Mouse (Mus musculus) adrenal gland (tissue): ENCODE data around the gene Spag17.
"Not testable (repeated sequence)": the region's sequence is repeated elsewhere in the genome, so short reads cannot be mapped to it uniquely, and the experiment has no call there.

Experiments
- intact Hi-C: fragments of 180-260 bp; cut with DNase I; formaldehyde crosslinking; loops from one replicate; pipeline ENCODE4 v1.15.1; 2025
- long read RNA-seq, 2 experiments: library from polyadenylated mRNA; unstranded; transcript quantifications; one replicate each; pipeline ENCODE4 v2.0.0; 2020; ENCODE audit warnings: borderline replicate concordance in 1 of 2; ENCODE audit not compliant: insufficient replicate concordance in 1 of 2

Gene Spag17
- long read RNA-seq, experiment 1 = 0 reads
- long read RNA-seq, experiment 2 = 0 reads

DNA sequence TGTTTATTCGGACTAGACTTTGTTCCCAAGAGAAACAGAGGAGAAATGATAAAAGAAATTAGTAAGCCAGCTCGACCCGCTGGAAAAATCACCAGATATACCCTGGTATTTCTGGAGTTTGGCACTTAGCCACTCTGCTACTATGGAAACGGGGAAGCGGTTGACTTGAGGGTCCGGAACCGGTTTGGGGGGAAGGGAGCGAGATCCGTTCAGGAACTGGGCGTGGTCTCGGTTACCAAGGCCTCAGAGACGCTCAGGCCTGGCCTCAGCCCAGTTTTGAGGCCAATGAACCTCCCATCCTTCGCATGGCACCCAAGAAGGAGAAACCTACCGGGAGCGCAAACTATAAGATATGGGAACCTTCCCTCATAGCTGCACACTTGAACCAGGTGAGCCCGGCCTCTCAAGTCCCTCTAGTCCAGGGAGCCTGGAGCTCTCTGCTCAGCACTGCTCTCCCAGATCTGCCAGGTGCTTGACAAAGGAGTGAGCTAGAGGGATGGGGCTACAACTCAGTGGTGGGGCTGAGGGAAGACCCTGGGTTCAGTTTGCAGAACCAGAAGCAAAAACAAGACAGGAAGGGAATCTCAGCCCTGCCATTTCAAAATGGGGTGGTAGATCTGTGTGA lies at the start of gene Spag17:
Spag17 (plus strand) TSS at position 220 of the 625 bp plus-strand sequence.
- intact Hi-C loops = no loop called here

DNA sequence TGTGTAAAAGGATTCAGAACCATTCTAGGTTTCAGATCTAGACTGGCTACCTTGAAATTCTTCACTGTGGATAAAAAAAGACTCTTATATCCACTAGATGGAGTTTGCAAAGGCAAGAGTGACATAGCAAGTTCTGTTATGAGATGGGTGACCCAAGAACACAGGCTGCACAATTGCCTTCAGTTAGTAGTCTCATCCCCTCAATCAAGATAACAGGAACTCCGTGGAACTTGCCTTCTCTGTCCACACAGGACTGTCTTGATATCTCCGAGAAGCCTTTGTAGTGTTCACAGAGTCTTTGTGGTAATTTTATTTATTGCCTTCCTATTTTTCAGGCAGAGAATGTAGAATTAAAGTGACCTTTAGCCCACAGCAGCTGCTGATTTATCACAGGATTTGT lies 42.9 kb upstream of the Spag17 start:
- intact Hi-C loops = no loop called here

DNA sequence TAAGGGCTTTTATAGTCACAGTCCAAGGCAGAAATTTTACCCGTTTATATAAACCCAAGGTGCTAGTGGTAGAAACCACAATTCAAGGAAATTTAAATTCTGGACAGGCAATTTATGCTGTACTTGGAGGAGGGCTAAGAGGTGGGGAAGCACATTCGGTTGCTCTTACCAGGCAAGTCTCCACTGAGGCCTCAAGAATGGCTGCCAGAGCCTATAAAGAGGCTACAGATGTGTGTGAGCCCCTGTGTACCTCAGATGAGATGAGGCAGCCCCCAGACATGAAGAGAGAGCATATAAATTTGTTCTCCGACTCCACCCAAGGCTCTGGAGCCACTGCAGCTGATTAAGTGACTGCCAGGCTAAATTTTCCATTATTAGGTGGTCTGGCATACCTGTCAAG lies 42.4 kb upstream of the Spag17 start:
- intact Hi-C loops = no loop called here

DNA sequence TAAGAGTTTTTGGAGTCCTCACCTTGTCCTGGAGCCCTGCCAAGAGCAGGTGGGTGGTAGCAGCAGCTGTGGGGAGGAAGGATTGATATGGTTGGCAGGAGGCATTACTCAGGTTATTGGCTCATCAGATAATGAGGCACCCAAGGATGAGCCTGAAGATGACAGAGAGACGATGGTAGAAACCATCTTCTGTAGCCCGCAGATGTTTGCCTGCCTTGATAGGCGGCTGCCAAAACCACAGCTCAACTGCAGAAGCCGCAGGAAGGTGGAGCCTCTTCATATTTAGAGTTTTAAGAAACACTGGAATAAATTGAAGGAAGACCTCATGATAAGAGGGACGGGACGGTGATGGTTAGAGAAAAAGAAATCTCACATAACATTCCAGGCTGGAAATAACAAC lies 42.0 kb upstream of the Spag17 start:
- intact Hi-C loops = no loop called here

DNA sequence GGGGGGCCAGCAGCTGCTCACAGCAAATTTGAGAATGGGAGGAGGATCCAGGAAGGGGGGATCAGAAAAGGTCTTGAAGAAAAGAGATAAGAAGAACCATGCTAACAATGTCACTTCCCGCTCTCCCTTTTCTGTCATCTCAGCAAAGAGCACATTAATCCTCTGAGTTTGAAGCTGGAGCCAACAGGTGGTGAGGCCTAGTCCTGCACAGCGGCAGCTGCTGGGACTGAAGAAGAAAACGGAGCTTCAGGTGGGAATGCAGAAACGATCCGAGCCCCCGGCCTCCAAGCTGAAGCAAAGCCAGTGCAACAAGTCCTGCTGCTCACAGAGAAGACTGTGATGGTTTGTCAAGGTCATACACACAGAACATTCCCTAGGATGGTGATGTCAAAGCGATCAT lies 34.3 kb upstream of the Spag17 start:
- intact Hi-C loops = no loop called here

DNA sequence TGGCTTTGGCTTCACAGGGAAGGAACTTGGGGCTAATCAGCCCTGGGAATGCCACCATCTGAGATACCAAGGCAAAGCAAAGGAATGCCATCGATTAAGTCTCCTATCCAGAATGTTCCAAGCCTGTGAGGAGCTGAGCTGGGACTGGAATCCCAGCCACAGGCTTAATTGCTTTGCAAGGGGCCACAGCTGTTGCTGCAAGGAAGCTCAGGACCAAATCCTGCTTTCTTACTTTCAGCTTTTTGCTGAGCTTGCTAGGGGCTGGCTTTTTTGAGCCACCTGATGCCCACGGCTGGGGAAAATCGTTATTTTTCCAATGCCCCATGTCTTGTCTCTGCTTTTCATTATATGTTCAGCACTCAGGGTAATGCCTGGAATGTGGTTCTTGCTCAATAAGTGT lies 30.6 kb upstream of the Spag17 start:
- intact Hi-C loops = no loop called here

DNA sequence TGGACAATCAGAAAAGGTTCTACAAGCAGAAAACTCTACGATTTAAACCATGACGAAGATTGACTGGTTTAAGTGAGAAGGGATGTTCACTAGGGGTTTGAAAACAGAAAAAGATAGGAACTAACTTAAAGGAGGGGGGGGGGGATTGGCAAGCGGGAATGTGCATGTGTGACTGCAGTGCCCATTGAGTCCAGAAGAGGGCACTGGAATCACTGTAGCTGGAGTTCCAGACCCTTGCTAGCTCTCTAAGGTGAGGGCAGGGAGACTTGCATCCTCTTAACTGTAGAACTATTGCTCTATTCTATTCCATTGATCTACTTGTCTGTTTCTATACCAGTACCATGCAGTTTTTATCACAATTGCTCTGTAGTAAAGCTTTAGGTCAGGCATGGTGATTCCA lies 26.3 kb upstream of the Spag17 start:
- intact Hi-C loops = no loop called here

DNA sequence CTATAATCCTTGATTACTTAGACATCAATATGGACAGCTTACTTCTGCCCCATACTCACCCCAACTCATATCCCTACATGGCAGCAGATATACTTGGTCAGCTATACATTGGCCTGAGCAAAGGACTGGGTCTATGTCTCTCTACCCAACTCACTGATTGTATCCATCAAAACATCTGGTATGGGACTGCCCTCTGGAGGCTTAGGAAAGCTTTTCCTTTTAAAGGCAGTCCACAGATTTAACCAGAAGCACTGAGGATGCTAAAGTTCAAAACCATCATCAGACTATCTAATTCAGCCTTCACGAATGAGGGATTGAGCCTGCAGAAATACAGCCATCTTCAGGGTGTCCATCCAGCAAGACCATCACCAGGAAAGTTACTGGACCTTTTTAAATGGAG lies 20.5 kb upstream of the Spag17 start:
- intact Hi-C loops = no loop called here

DNA sequence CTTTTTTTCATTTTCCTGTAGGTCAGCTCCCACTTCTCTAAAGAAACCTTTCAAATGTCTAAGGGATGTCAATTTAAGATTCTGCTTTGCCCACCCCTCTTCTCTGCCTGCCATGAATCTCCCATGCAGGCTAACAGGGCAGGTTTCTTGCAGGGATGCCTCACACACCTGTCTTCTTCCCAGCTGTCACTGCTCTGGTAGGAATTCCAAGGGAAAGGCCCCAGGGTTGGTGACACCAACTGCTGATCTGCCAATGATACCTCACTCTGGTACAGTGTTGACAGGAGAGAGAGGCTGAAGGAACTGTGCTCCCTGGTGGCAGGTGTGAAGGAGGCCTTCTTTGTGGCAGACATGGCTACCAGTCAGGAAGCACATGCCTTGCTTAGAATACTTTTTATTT lies 10.1 kb upstream of the Spag17 start:
- intact Hi-C loops = no loop called here

DNA sequence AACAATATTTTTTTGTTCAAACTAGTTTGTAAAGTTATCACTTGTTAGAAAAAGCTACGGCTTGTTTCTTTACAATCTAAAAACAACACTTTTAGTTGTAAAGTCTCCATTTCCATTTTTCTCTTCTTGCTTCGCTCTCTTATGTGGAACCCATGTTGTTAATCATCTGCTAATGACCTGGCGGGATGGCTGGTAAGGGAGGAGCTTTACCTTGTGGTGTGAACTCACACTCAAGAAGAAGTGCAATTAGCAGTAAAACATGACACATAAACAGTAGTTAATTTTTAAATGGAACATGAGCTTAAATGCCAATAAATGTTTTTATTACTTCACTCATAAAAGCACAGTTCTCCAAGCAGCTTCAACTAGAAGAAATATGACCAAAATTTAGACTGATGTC lies 3.7 kb upstream of the Spag17 start:
- intact Hi-C loops = no loop called here

DNA sequence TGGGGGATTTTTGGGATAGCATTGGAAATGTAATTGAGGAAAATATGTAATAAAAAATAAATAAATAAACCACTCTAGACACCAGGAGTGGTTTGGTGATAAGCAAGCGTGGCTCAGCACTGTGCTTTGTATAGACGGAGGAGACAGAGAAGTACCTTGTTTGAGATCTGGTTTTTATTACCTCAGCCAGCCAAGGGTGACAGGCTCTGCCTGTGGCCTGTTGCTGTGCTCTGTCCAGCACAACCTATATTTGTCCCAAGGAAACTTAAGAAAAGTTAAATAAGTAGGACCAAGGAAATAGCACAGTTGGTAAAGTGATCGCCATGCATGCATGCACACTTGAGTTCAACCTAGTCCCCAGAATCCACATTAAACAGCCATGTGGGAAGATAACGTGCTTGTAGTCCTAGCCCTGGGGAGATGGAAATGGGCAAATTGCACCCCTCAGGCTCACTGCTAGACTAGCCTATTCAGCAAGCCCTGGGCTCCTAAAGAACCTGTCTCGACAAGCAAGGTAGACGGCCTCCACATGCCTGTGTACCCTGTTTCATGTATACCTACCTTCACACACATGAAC lies 1.1 kb upstream of the Spag17 start:
- intact Hi-C loops = no loop called here

DNA sequence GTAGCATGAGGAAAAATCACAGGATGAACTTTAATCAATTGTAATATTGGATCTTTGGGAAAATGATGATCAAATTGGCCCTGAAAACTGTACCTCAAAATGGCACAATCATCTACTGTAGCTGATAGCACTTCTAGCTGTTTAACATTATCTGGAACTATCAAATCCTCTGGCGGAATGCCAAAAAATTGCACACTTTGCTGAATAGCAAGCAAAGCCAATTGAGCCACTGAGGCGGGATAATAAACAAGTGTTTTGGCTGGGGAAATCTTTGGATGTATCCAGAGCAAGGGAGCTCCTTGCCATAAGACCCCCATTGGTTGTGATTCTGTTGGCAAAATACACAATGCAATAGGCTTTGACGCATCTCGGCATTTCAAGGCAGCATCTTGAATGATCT lies 9.5 kb downstream of the Spag17 start:
- intact Hi-C loops = not testable (repeated sequence)

DNA sequence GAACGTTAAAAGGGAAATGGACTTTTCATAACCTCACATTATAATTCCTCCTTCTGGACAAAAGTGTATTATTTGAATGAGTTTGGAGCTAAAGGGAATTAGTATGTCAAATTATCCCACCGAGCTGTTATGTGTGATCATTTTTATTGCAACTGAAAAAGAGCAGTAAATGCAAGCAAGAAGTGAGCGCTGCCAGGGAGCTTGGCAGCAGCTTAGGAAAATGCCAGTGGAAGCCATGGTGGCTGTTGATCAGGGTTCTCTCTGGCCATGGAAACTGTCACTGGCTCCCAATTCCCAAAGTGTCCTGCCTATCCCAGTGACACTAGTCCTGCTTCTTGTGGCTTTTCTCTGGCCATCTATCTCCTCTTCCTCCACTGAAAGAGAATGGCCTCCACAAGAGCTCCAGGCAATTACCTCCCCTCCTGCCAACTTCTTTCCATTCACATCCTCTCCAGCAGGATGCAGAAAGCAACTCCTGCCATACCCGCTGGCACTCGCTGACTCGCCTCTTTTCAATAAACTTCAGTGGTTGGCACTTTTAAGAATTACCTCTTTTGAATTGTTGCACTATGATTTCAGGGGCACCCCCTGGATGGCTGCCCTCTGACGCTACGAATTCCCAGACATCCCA lies 28.7 kb downstream of the Spag17 start:
- intact Hi-C loops = no loop called here

DNA sequence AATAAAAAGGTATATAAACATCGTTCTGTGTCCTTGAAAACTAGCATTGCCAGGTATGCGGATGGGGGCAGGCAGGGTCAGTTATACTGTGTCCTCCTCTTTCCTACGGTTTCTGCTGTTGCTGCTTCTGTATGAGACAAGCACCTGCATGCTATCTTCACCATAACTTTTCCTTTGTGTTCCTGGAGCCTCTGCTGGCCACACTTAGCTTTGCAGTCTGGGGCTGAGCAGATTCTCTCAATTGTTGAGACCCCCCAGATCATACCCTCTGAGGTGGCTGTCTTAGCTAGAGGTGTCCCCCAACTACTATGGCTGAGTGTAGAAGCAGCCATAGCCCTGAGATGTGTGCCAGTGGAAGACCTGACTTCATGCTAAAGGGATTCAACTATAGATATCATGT lies 37.7 kb downstream of the Spag17 start:
- intact Hi-C loops = no loop called here

DNA sequence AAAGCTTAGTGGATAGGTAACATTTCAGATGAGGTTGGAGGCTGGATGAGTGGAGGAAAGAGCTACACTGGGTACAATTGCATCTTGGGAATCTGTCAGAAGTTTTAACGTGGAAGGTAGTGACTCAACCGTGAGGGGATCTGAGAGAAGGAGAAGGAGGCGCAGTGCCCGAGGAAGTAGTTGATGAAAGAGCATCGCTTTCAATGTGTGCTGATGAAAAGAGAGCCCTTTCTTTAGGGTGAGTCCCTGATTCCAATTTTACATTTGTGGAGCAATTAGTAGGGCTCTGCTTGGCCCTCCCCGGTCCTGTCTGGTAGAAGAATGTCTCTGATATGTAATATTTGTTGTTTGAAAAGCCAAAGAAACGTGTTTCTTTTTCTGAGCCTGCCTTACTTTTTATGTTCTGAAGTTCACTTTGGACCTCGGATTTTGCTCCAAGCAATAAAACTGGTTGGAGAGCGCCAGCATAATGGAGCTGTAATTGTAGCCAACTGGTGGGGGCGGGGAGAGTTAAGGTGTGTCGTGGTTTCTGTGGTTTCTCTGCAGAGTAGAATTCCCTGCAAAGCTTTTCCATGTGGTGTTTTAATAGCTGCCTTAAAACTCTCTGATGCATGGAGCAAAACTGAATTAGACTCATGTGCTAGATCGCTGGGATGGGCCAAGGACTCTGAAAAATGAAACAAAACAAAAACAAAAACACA lies 45.9 kb downstream of the Spag17 start:
- intact Hi-C loops = no loop called here

DNA sequence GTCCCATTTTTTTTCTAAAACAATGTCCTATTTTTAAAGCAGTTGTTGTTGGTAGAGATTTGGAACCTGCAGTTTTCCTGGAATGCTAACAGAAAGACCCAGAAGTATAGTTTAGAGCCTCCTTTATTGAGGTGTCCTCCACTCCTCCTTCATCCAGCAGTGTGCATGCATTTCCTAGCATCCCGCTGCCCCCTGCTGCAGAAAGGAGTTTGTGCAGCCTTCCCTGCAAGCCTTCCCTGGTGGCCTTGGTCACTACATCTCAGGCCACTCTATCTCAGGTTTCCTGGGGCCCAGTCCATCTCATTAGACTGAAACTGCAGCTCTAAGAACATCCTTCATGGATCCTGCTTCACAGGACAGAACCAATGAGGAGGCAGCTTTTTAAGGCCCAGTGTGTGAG lies 51.0 kb downstream of the Spag17 start:
- intact Hi-C loops = loop anchor here (1.0 kb wide), 1 partner anchor 702 kb away; no protein-coding TSS in a partner anchor

DNA sequence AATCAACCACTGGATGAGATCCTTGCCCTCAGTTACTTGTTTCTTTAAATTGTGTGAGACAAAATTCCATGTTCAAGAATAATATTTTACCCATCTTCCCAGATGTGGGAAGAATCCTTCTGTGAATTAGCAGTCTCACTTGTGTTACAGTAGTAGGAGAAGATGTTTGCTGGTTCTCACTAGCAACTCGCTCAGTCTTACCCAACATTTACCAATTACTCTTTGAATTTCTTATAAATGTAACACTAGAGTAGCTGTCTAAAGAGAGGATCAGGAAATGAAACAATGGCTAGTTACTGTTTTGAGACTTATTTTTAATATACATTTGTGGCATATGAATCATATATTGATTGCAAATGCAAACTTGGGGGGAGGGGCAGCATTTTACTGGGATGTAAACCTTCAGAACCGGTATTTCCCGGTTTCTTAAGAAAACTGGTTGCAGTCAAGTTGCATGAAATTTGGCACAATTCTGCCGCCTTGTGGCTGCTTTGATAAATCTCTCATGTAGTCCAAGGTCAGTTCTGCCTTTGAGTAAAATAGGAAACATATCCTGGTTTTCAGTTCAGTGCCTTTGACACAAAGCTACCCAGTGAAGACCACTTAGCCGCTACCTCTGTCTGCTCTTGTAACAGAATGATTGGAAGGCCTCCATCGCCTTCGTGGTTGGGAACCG lies 53.5 kb downstream of the Spag17 start:
- intact Hi-C loops = no loop called here

DNA sequence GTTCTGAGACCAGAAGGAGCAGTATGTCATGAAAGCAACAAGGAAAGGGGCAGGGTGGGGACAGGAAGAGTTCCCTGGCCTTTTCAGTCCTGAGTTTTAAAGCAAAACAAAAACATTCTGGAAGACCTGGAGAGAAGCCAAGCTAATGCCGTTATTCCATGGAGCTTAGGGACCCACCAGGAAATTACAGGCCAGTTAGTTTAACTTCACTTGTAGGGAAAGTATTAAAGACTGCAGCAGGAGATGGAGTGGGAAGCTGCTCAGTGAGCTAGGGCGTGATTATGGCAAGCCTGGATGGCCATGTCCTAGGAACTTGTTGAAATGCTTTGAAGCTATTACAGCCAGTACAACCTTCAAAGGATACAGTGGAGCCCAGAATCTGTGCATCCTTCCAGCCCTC lies 60.0 kb downstream of the Spag17 start:
- intact Hi-C loops = no loop called here

DNA sequence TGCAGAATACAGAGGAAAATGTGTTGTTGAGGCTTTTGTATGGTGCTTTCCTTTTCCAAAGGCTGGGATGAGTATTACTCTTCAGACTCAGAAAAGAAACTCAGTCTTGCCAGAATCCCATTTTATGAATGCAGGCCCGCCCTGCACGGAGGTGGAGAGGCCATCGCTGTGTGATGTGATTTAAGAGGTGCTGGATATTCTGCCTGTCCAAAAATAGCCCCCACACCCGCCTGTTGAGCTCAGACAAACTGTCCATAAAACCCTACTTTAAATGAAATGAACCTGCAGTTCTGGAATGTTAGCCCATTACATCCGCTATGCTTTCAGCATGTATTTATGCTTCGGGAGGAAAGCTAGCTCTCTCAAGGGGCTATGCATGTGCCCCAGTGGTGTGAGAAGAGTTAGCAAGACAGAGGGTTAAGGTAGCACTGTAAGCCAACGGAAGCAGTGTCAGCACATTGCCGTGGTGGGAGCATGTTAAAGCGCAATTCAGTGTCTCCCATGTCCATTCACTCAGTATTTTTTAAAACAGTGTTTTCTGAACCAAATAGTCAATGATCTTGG lies 68.9 kb downstream of the Spag17 start:
- intact Hi-C loops = no loop called here

DNA sequence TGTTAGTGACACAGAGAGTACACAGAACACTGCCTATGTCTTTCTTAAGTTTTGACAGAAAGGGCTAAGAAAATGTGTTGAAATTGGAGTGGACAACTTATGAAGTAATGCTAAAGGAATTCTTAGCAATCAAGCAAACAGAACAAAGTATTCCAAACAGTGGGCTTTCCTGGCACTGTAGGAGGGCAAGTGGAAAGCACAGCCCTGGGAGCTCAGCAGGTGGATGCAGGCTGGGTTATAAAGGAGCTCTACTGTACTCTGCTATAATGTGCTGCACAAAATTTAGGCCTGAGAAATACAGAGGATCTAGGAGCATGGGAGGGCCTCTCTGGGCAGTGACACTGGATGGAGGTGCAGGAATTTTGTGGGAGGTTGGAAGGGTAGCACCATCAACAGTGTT lies 71.3 kb downstream of the Spag17 start:
- intact Hi-C loops = no loop called here

DNA sequence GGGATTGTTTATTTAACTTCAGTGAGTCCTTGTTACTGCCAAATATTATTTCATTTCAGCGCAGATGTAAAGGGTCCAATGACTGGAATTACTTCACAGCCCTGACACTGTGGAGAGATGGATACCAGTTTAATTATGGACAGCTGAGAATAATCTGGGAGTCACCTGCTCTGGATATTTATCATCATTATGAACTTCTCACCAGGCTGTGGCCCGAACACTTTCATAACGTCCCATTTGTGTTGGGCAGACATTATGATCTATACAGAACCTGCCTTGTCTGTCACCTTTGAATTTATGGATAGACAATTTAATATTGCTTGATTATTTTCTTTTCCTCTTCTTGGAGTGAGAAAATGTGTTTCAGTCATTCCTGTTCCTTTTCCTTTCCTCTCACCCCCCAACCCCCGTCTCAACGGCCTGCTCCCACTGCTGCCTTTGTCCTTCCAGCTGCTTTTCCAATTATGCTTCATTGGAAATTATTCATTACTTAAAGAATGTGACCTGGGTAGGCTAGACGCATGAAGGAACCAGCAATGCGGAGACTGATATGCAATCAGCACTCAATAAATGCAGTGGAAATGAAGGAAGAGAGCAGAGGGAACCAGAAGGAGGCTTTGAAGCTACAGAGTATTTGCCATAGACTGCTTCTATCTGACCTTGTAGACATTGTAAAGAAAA lies 74.7 kb downstream of the Spag17 start:
- intact Hi-C loops = no loop called here
